Mouse (Mus musculus) MEL (cell line): ENCODE measurements at regions not wholly inside any gene's neighbourhood (a gene's known extent, or its start where the extent isn't known, plus 50 kb on each side); places are given as distances from the start of the nearest gene placed in this dataset.

Experiments
- CHD2 ChIP-seq: IDR thresholded peaks from 2 replicates; pipeline ENCODE4 v1.6.1; 2011; ENCODE audit warnings: low read length, improper control_type of control experiment
- CTCF ChIP-seq, 3 experiments: IDR thresholded peaks in 2 of 3; conservative IDR thresholded peaks in 1 of 3; 2 replicates each; pipeline ENCODE4 v1.5.1; 2011 to 2012; ENCODE audit warnings: low read length in 3 of 3, low read depth in 2 of 3, mild to moderate bottlenecking in 2 of 3, improper control_type of control experiment in 1 of 3, inconsistent platforms in 1 of 3, mixed read lengths in 1 of 3, moderate library complexity in 1 of 3; ENCODE audit not compliant: control insufficient read depth in 1 of 3, insufficient read depth in 1 of 3, poor library complexity in 1 of 3, severe bottlenecking in 1 of 3
- E2F4 ChIP-seq: IDR thresholded peaks from 2 replicates; pipeline ENCODE4 v1.6.1; 2011; ENCODE audit warnings: low read depth, low read length, improper control_type of control experiment, borderline replicate concordance
- EP300 ChIP-seq, 2 experiments: IDR thresholded peaks; 2 replicates each; pipeline ENCODE4 v1.6.1; 2011; ENCODE audit warnings: improper control_type of control experiment in 2 of 2, low read length in 2 of 2, low read depth in 1 of 2, mild to moderate bottlenecking in 1 of 2
- MAX ChIP-seq: IDR thresholded peaks from 2 replicates; pipeline ENCODE4 v1.6.1; 2011; ENCODE audit warnings: low read length, improper control_type of control experiment
- POLR2A ChIP-seq, 2 experiments: IDR thresholded peaks; 2 replicates each; pipeline ENCODE4 v1.6.1; 2011 to 2012; ENCODE audit warnings: low read length in 2 of 2, mild to moderate bottlenecking in 2 of 2, control low read depth in 1 of 2, improper control_type of control experiment in 1 of 2, low read depth in 1 of 2, moderate library complexity in 1 of 2; ENCODE audit not compliant: control insufficient read depth in 1 of 2, insufficient read depth in 1 of 2, poor library complexity in 1 of 2
- RCOR1 ChIP-seq: IDR thresholded peaks from 2 replicates; pipeline ENCODE4 v1.6.1; 2012; ENCODE audit warnings: low read depth, mild to moderate bottlenecking, inconsistent platforms, low read length, improper control_type of control experiment
- SIN3A ChIP-seq: IDR thresholded peaks from 2 replicates; pipeline ENCODE4 v1.6.1; 2012; ENCODE audit warnings: low read length, improper control_type of control experiment, inconsistent platforms
- ZC3H11A ChIP-seq: IDR thresholded peaks from 2 replicates; pipeline ENCODE4 v1.6.1; 2012; ENCODE audit warnings: low read depth, mild to moderate bottlenecking, inconsistent platforms, low read length, improper control_type of control experiment
- ZKSCAN1 ChIP-seq: IDR thresholded peaks from 2 replicates; pipeline ENCODE4 v1.6.1; 2012; ENCODE audit warnings: low read depth, mild to moderate bottlenecking, inconsistent platforms, low read length, improper control_type of control experiment, moderate library complexity
- ZMIZ1 ChIP-seq: IDR thresholded peaks from 2 replicates; pipeline ENCODE4 v1.6.1; 2012; ENCODE audit warnings: low read depth, mild to moderate bottlenecking, inconsistent platforms, low read length, improper control_type of control experiment, moderate library complexity
- ZNF384 ChIP-seq: IDR thresholded peaks from 2 replicates; pipeline ENCODE4 v1.6.1; 2012; ENCODE audit warnings: low read depth, mild to moderate bottlenecking, inconsistent platforms, low read length, improper control_type of control experiment

- TF ChIP-seq E2F4 (no peak), ZC3H11A (no peak), CHD2 (no peak), CTCF (IDR thresholded peaks at IDR 0.05 in 2 of 3, conservative IDR thresholded peaks at IDR 0.05 in 1 of 3; ENCODE audit: control insufficient read depth in 1 of 3, insufficient read depth in 1 of 3, low read depth in 2 of 3, low read length in 3 of 3, poor library complexity in 1 of 3, severe bottlenecking in 1 of 3) (no peak), RCOR1 (no peak), POLR2A (IDR thresholded peaks at IDR 0.05; ENCODE audit: control insufficient read depth in 1 of 2, insufficient read depth in 1 of 2, low read depth in 1 of 2, low read length in 2 of 2, poor library complexity in 1 of 2) (no peak), EP300 (IDR thresholded peaks at IDR 0.05; ENCODE audit: low read depth in 1 of 2, low read length in 2 of 2) (no peak), ZKSCAN1 (no peak), SIN3A (no peak), ZNF384 (no peak), MAX (no peak), ZMIZ1 (no peak)
These were observed 262.4 kb upstream of the Apob start for GRCm38 (mm10) chr12:7715091-7715490.
